Mouse (Mus musculus) retina, postnatal 7 days (tissue): ENCODE results near the gene Prss22.
"Not testable (repeated sequence)": the region's sequence is repeated elsewhere in the genome, so short reads cannot be mapped to it uniquely, and the experiment has no call there.

ENCODE experiments used
- DNase-seq: peaks from one replicate; pipeline ENCODE4 v3.0.0-alpha.2; 2012; ENCODE audit warnings: low read depth, low spot score

Gene Prss22

GRCm38 (mm10) chr17:23947486-23947885 lies 50.4 kb downstream of the Prss22 start:
- DNase-seq = not testable (repeated sequence)
